Mouse (Mus musculus) embryonic facial prominence, embryonic 11.5 days (tissue): ENCODE measurements around the gene Foxm1. TPM values are rescaled to one million over a fixed set of nuclear protein-coding genes. Genes with fewer than 3 reads are reported as not detected.
"Not testable (repeated sequence)": the region's sequence is repeated elsewhere in the genome, so short reads cannot be mapped to it uniquely, and the experiment has no call there.

Experiments used
- ATAC-seq: fragments of 200-750 bp; cut with Nextera tagmentation; replicated peaks from 2 replicates; pipeline ENCODE4 v1.8.0; 2017; ENCODE audit warnings: low read depth; ENCODE audit not compliant: insufficient number of reproducible peaks, low FRiP score, low TSS enrichment
- DNase-seq: peaks from one replicate; pipeline ENCODE4 v3.0.0-alpha.2; 2015; ENCODE audit warnings: low spot score
- H3K27ac ChIP-seq: fragments of 300-500 bp; sonication (generic); replicated peaks from 2 replicates; pipeline ENCODE4 v1.5.1; 2014; ENCODE audit warnings: mild to moderate bottlenecking, low read depth, low read length, control low read depth
- H3K27me3 ChIP-seq: fragments of 300-500 bp; sonication (generic); 2 replicates; pipeline ENCODE4 v1.6.1; 2014; ENCODE audit warnings: mild to moderate bottlenecking, low read length, moderate library complexity, mixed read lengths; ENCODE audit not compliant: control insufficient read depth, insufficient read depth
- H3K36me3 ChIP-seq: fragments of 300-500 bp; sonication (generic); replicated peaks from 2 replicates; pipeline ENCODE4 v1.6.1; 2014; ENCODE audit warnings: low read depth, mild to moderate bottlenecking, low read length, moderate library complexity, mixed read lengths; ENCODE audit not compliant: control insufficient read depth, insufficient read depth
- H3K4me1 ChIP-seq: fragments of 300-500 bp; sonication (generic); 2 replicates; pipeline ENCODE4 v1.6.1; 2014; ENCODE audit warnings: low read length, mixed read lengths; ENCODE audit not compliant: control insufficient read depth, insufficient read depth
- H3K4me2 ChIP-seq: fragments of 300-500 bp; sonication (generic); 2 replicates; pipeline ENCODE4 v1.6.1; 2014; ENCODE audit warnings: low read depth, mild to moderate bottlenecking, control low read depth, low read length, moderate library complexity
- H3K4me3 ChIP-seq: fragments of 300-500 bp; sonication (generic); 2 replicates; pipeline ENCODE4 v1.5.1; 2014; ENCODE audit warnings: low read depth, low read length, control low read depth
- H3K9ac ChIP-seq: fragments of 300-500 bp; sonication (generic); replicated peaks from 2 replicates; pipeline ENCODE4 v1.6.1; 2014; ENCODE audit warnings: mild to moderate bottlenecking, control low read depth, low read length
- H3K9me3 ChIP-seq: fragments of 300-500 bp; sonication (generic); replicated peaks from 2 replicates; pipeline ENCODE4 v1.6.1; 2016; ENCODE audit warnings: mild to moderate bottlenecking, low read length, inconsistent platforms, mixed read lengths; ENCODE audit not compliant: control insufficient read depth
- WGBS: fragments of 180-500 bp; shearing (Covaris S2); extraction: QIAGEN DNeasy Blood & Tissue Kit; methylation state at CpG from one replicate; pipeline ENCODE4 v1.1.7; 2014; 5-methylcytosine and 5-hydroxymethylcytosine counted together
- polyA plus RNA-seq: library from polyadenylated mRNA; unstranded; fragments of >200 nt; fragmentation: Nextera tagmentation; extraction: Ambion mirVana; gene quantifications from 2 replicates; pipeline ENCODE4 v1.2.1, GENCODE M21; 2014

Gene Foxm1
- polyA plus RNA-seq, 1 experiment from 2014 or later, result 40.7 TPM

DNA sequence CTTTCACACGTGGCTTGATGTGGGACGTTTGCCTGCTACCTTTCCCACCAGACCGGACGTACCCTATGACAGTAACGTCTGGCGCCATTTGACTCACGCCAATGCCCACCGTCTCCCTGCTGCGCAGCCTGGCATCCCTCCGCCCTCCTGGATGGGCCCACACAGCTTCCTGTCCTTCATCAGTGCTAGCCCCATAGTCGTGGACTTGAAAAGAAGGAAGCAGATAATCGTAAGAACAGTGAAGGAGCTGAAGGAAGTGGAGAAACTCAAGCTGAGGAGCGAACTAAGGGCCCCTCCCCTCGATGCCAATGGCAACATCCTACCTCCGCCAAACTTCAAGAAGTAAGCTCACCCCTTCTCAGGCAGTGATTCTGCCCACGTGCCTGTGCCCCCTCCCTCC is 16.9 kb downstream of the Foxm1 start:
- H3K4me3 ChIP-seq, result no peak overlapping the region
- H3K4me2 ChIP-seq, result no peak overlapping the region
- WGBS, result 88% methylated on average over 16 of the region's 16 CpGs
- ATAC-seq (no peak), DNase-seq (no peak)
- no peak overlapping the region for H3K27ac ChIP-seq
- H3K9ac ChIP-seq, result no peak overlapping the region
- no peaks in the 10 kb centered on the region for H3K4me1 ChIP-seq
- H3K36me3 ChIP-seq, result peaks cover 3% of the 10 kb centered on the region; the same call in 1 of the 2 replicates
- H3K27me3 ChIP-seq, result no peaks in the 10 kb centered on the region
- H3K9me3 ChIP-seq, result no peaks in the 10 kb centered on the region

DNA sequence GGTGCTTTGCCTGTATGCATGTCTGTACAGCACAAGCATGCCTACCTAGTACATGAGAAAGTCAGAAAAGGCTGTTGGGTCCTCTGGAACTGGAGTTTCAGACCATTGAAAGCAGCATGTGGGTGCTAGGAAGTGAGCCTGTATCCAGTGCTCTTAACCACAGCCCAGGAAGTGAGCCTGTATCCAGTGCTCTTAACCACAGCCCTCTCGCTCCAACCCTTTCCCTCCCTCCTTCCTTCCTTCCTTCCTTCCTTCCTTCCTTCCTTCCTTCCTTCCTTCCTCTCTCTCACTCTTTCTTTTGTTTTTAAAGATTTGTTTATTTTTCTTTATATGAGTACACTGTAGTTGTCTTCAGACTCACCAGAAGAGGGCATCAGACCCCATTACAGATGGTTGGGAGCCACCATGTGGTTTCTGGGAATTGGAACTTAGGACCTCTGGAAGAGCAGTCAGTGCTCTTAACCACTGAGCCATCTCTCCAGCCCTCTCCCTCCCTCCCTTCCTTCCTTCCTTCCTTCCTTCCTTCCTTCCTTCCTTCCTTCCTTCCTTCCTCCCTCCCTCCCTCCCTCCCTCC is 17.9 kb downstream of the Foxm1 start:
- H3K9me3 ChIP-seq, H3K27ac ChIP-seq, H3K27me3 ChIP-seq, DNase-seq, H3K4me1 ChIP-seq, H3K36me3 ChIP-seq, ATAC-seq, H3K4me2 ChIP-seq, H3K4me3 ChIP-seq, H3K9ac ChIP-seq: not testable (repeated sequence)
- WGBS, result 78% methylated on average over 1 of the region's 1 CpGs

DNA sequence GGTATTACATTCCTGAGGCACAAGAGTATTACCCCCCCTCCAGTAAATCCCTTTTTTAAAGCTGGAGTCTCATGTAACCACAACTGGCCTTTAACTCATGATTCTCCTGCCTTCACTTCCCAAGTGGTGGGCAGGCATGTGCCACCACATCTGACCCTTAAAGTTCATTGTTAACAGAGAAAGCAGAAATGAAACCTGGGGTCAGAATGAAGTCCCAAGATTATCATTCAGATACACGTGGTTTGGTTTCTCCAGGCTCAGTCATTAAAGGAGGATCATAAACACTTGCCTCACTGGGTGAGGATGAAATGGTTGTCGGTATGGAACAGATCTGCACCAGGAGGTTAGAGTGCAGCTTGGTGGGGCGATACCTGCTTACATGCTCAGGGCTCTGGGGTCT is 18.5 kb downstream of the Foxm1 start:
- Histone ChIP-seq H3K4me3 (no peak overlapping the region), H3K9me3 (no peaks in the 10 kb centered on the region), H3K27me3 (no peaks in the 10 kb centered on the region), H3K4me1 (no peaks in the 10 kb centered on the region), H3K9ac (no peak overlapping the region), H3K36me3 (peaks cover 3% of the 10 kb centered on the region; the same call in 1 of the 2 replicates), H3K27ac (no peak overlapping the region), H3K4me2 (no peak overlapping the region)
- no peak for DNase-seq
- no peak for ATAC-seq
- WGBS, result 85% methylated on average over 3 of the region's 3 CpGs

DNA sequence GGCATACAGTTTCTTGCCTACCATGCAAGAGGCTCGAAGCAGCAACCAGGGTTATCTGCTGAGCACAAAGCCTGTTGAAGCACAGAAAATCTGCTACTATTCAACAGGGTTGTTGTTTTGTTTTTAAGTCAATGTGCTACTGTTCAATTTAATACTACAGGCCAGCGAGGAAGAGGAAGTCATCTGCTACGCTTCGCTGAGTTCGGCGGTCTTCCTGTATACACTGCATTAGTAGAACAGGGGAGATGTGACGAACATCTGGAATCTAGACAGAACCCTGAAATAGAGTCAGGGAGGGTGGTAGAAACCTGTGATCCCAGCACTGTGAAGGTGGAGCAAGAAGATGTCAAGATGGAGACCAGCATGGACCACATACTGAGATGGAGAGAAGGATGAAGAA is 21.0 kb downstream of the Foxm1 start:
- H3K4me1 ChIP-seq, result no peaks in the 10 kb centered on the region
- no peaks in the 10 kb centered on the region for H3K36me3 ChIP-seq
- no peak overlapping the region for H3K27ac ChIP-seq
- no peak overlapping the region for H3K9ac ChIP-seq
- WGBS, result 62% methylated on average over 7 of the region's 7 CpGs
- H3K4me3 ChIP-seq, result no peak overlapping the region
- no peaks in the 10 kb centered on the region for H3K9me3 ChIP-seq
- ATAC-seq (no peak), DNase-seq (no peak)
- no peak overlapping the region for H3K4me2 ChIP-seq
- no peaks in the 10 kb centered on the region for H3K27me3 ChIP-seq

DNA sequence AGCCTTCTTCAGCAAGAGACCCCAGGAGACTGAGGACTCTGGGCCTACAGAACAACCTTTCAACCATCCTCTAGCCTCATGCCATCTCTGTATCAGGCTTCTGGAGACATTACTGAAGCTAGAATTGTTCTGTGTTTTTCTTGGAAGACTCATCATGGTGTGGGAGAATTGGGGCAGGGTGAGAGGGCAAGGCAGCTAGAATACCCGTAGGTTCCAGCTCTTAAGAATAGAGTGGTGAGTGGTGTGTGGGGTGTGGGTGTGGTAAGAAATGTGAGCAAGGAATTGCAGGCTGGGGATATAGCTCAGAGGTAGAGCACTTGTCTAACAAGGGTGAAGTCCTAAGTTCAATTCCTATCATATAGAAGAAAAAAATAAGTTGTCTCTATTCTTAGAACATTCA is 22.3 kb downstream of the Foxm1 start:
- no peak overlapping the region for H3K27ac ChIP-seq
- ATAC-seq (no peak), DNase-seq (no peak)
- H3K27me3 ChIP-seq, result no peaks in the 10 kb centered on the region
- H3K4me1 ChIP-seq, result no peaks in the 10 kb centered on the region
- no peak overlapping the region for H3K4me3 ChIP-seq
- H3K9me3 ChIP-seq, result no peaks in the 10 kb centered on the region
- WGBS, result 94% methylated on average over 1 of the region's 1 CpGs
- H3K4me2 ChIP-seq, result no peak overlapping the region
- no peak overlapping the region for H3K9ac ChIP-seq
- no peaks in the 10 kb centered on the region for H3K36me3 ChIP-seq

DNA sequence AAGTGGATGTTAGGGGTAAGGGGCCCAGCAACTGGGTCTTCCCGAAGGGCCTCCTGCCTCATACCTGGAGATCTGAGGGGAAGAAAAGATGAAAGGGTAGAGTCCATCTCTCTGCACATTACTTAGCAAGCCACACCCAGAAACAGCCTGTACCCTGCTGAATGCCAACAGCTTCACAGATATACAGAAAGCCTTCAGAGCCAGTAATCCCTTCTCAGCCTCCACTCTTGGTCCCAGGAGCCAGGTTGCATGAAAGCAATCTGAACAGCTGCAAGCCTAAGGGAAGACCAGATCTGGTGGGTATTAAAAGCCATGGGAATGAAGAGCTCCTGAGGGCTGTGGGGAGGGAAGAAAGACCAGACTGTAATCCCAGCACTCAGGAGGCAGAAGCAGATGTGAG is 26.4 kb downstream of the Foxm1 start:
- no peak for DNase-seq
- ATAC-seq, result no peak
- no peak overlapping the region for H3K27ac ChIP-seq
- no peaks in the 10 kb centered on the region for H3K9me3 ChIP-seq
- no peaks in the 10 kb centered on the region for H3K27me3 ChIP-seq
- WGBS, result 100% methylated on average over 1 of the region's 1 CpGs
- no peak overlapping the region for H3K4me2 ChIP-seq
- no peaks in the 10 kb centered on the region for H3K4me1 ChIP-seq
- no peak overlapping the region for H3K4me3 ChIP-seq
- no peak overlapping the region for H3K9ac ChIP-seq
- H3K36me3 ChIP-seq, result no peaks in the 10 kb centered on the region

DNA sequence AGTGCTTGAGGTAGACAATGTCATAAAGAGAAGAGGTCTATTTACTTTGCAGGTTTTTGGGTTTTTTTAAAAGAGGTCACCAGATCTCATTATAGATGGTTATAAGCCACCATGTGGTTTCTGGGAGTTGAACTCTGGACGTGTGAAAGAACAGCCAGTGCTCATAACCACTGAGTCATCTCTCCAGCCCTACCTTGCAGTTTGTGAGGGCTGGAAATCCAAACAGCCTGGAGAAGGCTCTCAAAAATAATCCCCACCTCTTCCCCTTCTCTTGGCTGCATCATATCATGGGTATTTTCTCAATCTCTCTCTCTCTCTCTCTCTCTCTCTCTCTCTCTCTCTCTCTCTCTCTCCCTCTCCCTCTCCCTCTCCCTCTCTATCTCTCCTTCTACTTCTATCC is 27.9 kb downstream of the Foxm1 start:
- H3K36me3 ChIP-seq, result no peaks in the 10 kb centered on the region
- H3K4me1 ChIP-seq, result no peaks in the 10 kb centered on the region
- H3K27me3 ChIP-seq, result no peaks in the 10 kb centered on the region
- H3K9ac ChIP-seq, result no peak overlapping the region
- H3K4me3 ChIP-seq, result no peak overlapping the region
- no peaks in the 10 kb centered on the region for H3K9me3 ChIP-seq
- DNase-seq (no peak), ATAC-seq (no peak)
- no peak overlapping the region for H3K4me2 ChIP-seq
- no peak overlapping the region for H3K27ac ChIP-seq
- 55% methylated on average over 1 of the region's 1 CpGs for WGBS

DNA sequence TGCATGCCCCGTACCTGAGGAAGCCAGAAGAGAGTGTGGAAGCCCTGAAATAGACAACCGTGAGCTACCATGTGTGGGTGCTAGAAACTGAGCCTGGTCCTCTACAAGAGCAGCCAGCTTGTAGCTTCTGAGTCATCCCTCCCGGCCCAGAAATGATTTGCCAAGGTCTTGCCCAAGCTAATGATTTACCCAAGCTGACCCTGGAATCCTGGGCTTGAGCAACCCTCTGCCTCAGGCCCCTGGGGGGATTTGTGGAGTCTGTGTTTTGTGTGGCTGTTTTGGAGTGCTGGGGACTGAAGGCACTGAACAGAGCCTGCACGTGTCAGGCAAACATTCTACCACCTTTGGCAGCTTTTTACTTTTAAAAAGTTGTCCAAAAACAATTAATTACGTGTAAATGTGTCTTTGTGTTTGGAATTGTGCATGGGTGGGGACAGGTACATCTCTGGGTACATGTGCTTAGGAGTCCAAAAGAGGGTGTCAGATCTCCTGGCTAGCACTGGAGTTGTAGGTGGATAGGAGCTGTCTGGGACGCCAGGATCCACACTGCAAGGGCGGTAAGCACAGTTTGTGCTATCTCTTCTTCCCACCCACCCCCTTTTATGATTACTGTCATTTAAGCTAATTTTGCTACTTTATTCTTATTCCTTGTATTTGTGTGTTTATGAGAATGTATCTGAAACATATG is 35.0 kb downstream of the Foxm1 start:
- Histone ChIP-seq H3K27ac (no peak overlapping the region), H3K4me1 (no peaks in the 10 kb centered on the region), H3K4me3 (no peak overlapping the region), H3K36me3 (no peaks in the 10 kb centered on the region), H3K9me3 (no peaks in the 10 kb centered on the region), H3K4me2 (no peak overlapping the region), H3K27me3 (no peaks in the 10 kb centered on the region), H3K9ac (no peak overlapping the region)
- DNase-seq (no peak), ATAC-seq (no peak)
- WGBS, result 77% methylated on average over 7 of the region's 7 CpGs
